Mouse (Mus musculus) T-helper 2 cell (primary cell): Measurements from ENCODE around the gene Ndrg2.
"Not testable (repeated sequence)": the region's sequence is repeated elsewhere in the genome, so short reads cannot be mapped to it uniquely, and the experiment has no call there.

Experiments used
- in situ Hi-C: fragments of 300-600 bp; cut with MboI, MseI; formaldehyde crosslinking; loops from one replicate; pipeline ENCODE4 v1.15.1; 2025; ENCODE audit warnings: high pct_unique_total_duplicates

The Ndrg2 gene

GRCm38 (mm10) chr14:51883527-51884030 is 30.4 kb downstream of the Ndrg2 start:
- in situ Hi-C loops: loop anchor here (25.0 kb wide), 1 partner anchor 946 kb away; the partner anchor contains the start of genes Gm49342, Pip4p1 and Pnp

GRCm38 (mm10) chr14:51877517-51877916 is 36.4 kb downstream of the Ndrg2 start:
- in situ Hi-C loops: loop anchor here (25.0 kb wide), 1 partner anchor 940 kb away; the partner anchor contains the start of genes Gm49342, Pip4p1 and Pnp

GRCm38 (mm10) chr14:51871741-51872140 is 42.2 kb downstream of the Ndrg2 start:
- in situ Hi-C loops: no loop called here

GRCm38 (mm10) chr14:51870756-51871155 is 43.2 kb downstream of the Ndrg2 start:
- in situ Hi-C loops: no loop called here

- in situ Hi-C loops: not testable (repeated sequence)
These were observed 50.4 kb downstream of the Ndrg2 start for GRCm38 (mm10) chr14:51863603-51864002.

DNA sequence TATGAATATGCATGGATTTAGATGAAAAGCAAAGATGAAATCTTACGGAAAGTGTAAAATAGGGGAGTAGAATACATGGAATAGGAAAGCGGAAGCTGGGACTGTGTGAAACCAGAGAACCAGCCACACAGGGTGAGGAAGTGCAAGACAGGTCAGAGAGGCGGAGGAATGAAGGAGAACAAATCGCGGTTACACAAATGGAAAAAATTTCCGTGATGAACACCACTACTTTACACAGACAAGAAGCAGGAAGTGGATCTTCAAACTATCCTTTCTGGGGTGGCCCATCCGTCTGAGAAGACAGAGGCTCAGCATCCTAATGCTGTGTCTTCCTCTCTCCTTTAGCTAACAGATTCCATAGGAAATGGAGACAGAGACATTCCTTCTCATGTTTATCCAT is 58.7 kb downstream of the Ndrg2 start:
- in situ Hi-C loops: not testable (repeated sequence)
